Mouse (Mus musculus) hindbrain, embryonic 11.5 days (tissue): Measurements from ENCODE around the gene Slc12a8. TPM values are rescaled to one million over a fixed set of nuclear protein-coding genes. Genes with fewer than 3 reads are reported as not detected.

ENCODE experiments used
- ATAC-seq: fragments of 200-750 bp; cut with Nextera tagmentation; 2 replicates; pipeline ENCODE4 v1.8.0; 2017; ENCODE audit warnings: mild to moderate bottlenecking, moderate TSS enrichment, moderate library complexity; ENCODE audit not compliant: low FRiP score
- DNase-seq: peaks from one replicate; pipeline ENCODE4 v3.0.0-alpha.2; 2015; ENCODE audit warnings: low spot score
- H3K27ac ChIP-seq: fragments of 300-500 bp; sonication (generic); 2 replicates; pipeline ENCODE4 v1.5.1; 2014; ENCODE audit warnings: mild to moderate bottlenecking, low read depth, low read length
- H3K27me3 ChIP-seq: fragments of 300-500 bp; sonication (generic); 2 replicates; pipeline ENCODE4 v1.6.1; 2014; ENCODE audit warnings: mild to moderate bottlenecking, low read length, moderate library complexity, mixed read lengths; ENCODE audit not compliant: control insufficient read depth, insufficient read depth
- H3K36me3 ChIP-seq: fragments of 300-500 bp; sonication (generic); 2 replicates; pipeline ENCODE4 v1.6.1; 2014; ENCODE audit warnings: mild to moderate bottlenecking, low read length, moderate library complexity, mixed read lengths; ENCODE audit not compliant: control insufficient read depth, insufficient read depth
- H3K4me1 ChIP-seq: fragments of 300-500 bp; sonication (generic); replicated peaks from 2 replicates; pipeline ENCODE4 v1.6.1; 2014; ENCODE audit warnings: low read length, mixed read lengths; ENCODE audit not compliant: control insufficient read depth, insufficient read depth
- H3K4me2 ChIP-seq: fragments of 300-500 bp; sonication (generic); replicated peaks from 2 replicates; pipeline ENCODE4 v1.6.1; 2014; ENCODE audit warnings: mild to moderate bottlenecking, low read depth, low read length
- H3K4me3 ChIP-seq: fragments of 300-500 bp; sonication (generic); 2 replicates; pipeline ENCODE4 v1.5.1; 2014; ENCODE audit warnings: low read depth, low read length
- H3K9ac ChIP-seq: fragments of 300-500 bp; sonication (generic); 2 replicates; pipeline ENCODE4 v1.6.1; 2014; ENCODE audit warnings: low read depth, low read length
- H3K9me3 ChIP-seq: fragments of 300-500 bp; sonication (generic); 2 replicates; pipeline ENCODE4 v1.6.1; 2016; ENCODE audit warnings: low read length; ENCODE audit not compliant: control insufficient read depth
- WGBS: fragments of 180-500 bp; shearing (Covaris S2); extraction: QIAGEN DNeasy Blood & Tissue Kit; methylation state at CpG from one replicate; pipeline ENCODE4 v1.1.7; 2014; 5-methylcytosine and 5-hydroxymethylcytosine counted together
- polyA plus RNA-seq: library from polyadenylated mRNA; unstranded; fragments of >200 nt; fragmentation: Nextera tagmentation; extraction: Ambion mirVana; gene quantifications from 2 replicates; pipeline ENCODE4 v1.2.1, GENCODE M21; 2014

The Slc12a8 gene
- polyA plus RNA-seq, 1 experiment from 2014 or later = 1.2 TPM

DNA sequence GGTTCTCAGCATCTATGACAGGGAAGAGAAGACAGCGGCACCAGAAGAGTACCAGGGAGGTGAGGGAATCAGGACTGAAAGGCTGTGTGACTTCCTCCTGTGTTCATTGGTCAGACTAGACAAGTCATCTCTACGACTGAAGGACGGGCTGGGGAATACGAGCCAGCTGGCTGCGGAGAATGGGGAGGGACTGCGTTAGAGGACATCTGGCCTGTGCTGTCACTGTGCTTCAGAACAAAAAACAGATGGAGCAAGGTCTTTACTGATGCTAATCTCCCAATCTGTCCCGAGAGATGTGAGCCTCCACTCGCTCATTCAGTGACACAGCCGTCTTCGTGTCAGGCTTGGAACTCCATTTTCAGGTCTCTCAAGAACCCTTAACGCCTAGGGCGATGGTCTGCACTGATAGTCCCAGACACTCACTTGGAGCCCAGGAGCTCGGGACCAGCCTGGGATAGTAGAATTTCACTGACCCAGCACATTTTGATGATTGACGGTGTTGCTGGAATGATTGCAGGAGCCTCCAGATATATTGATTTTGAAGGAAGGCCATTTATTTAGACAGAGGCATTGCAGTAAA is 156.5 kb downstream of the Slc12a8 start:
- Histone ChIP-seq H3K36me3 (no peaks in the 10 kb centered on the region), H3K9ac (no peak overlapping the region), H3K4me2 (no peak overlapping the region), H3K4me3 (no peak overlapping the region), H3K27me3 (no peaks in the 10 kb centered on the region), H3K27ac (peak overlapping the region; percentile 39; the same call in 1 of the 2 replicates), H3K9me3 (no peaks in the 10 kb centered on the region), H3K4me1 (no peaks in the 10 kb centered on the region)
- peak; percentile 46 for DNase-seq
- whole genome bisulfite sequencing = 51% methylated on average over 14 of the region's 14 CpGs
- ATAC-seq = peak; percentile 77

DNA sequence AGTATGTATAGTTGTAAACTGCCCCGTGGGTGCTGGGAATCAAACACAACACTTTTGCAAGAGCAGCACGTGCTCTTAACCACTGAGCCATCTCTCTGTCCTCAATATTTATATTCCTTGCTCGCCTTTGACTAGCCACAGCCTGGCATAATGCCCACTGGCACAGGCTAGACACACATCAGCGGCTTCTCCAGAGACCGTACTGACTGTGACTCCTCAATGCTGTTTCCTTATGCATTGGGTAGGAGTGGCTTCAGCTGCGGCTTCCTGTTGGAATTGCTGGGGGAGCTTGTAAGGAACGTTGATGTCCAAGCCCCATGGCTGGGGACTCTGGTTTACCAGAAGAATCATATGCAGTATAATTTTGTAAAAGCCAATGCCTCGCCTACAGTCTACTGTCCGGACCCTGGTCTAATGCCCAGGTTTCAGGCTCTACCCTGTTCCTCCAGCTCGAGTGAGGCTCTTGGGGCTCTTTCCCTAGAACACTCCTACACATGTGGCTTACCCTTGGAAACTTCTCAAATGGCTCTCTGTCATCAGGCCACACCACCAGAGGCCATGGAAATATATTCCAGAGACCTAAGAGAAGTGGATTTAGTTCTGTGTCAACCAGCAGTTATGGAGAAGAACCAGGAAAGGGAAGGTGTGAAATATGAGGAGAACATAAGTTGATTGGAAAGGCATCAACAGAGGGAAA is 158.2 kb downstream of the Slc12a8 start:
- H3K27me3 ChIP-seq = no peaks in the 10 kb centered on the region
- ATAC-seq = no peak
- no peaks in the 10 kb centered on the region for H3K4me1 ChIP-seq
- no peaks in the 10 kb centered on the region for H3K36me3 ChIP-seq
- no peaks in the 10 kb centered on the region for H3K9me3 ChIP-seq
- H3K4me3 ChIP-seq = no peak overlapping the region
- H3K27ac ChIP-seq = no peak overlapping the region
- DNase-seq = no peak
- no peak overlapping the region for H3K4me2 ChIP-seq
- H3K9ac ChIP-seq = no peak overlapping the region
- WGBS = 89% methylated on average over 10 of the region's 10 CpGs

- no peak overlapping the region for H3K4me2 ChIP-seq
- H3K27me3 ChIP-seq = no peaks in the 10 kb centered on the region
- DNase-seq (no peak), ATAC-seq (no peak)
- no peaks in the 10 kb centered on the region for H3K36me3 ChIP-seq
- no peak overlapping the region for H3K4me3 ChIP-seq
- no peaks in the 10 kb centered on the region for H3K9me3 ChIP-seq
- no peak overlapping the region for H3K9ac ChIP-seq
- WGBS = 76% methylated on average over 3 of the region's 3 CpGs
- no peak overlapping the region for H3K27ac ChIP-seq
- H3K4me1 ChIP-seq = no peaks in the 10 kb centered on the region
Observed at GRCm38 (mm10) chr16:33675848-33676184, 158.7 kb downstream of the Slc12a8 start.

GRCm38 (mm10) chr16:33676347-33677312 is 159.5 kb downstream of the Slc12a8 start:
- H3K9me3 ChIP-seq = no peaks in the 10 kb centered on the region
- ATAC-seq (no peak), DNase-seq (no peak)
- WGBS = 79% methylated on average over 7 of the region's 7 CpGs
- no peak overlapping the region for H3K9ac ChIP-seq
- H3K27ac ChIP-seq = no peak overlapping the region
- no peaks in the 10 kb centered on the region for H3K4me1 ChIP-seq
- H3K27me3 ChIP-seq = no peaks in the 10 kb centered on the region
- no peak overlapping the region for H3K4me3 ChIP-seq
- no peaks in the 10 kb centered on the region for H3K36me3 ChIP-seq
- no peak overlapping the region for H3K4me2 ChIP-seq

GRCm38 (mm10) chr16:33677313-33677690 is 160.2 kb downstream of the Slc12a8 start:
- no peaks in the 10 kb centered on the region for H3K27me3 ChIP-seq
- H3K27ac ChIP-seq = no peak overlapping the region
- no peak overlapping the region for H3K4me2 ChIP-seq
- no peak overlapping the region for H3K4me3 ChIP-seq
- ATAC-seq (no peak), DNase-seq (no peak)
- no peaks in the 10 kb centered on the region for H3K36me3 ChIP-seq
- no peaks in the 10 kb centered on the region for H3K4me1 ChIP-seq
- no peaks in the 10 kb centered on the region for H3K9me3 ChIP-seq
- no peak overlapping the region for H3K9ac ChIP-seq
- 93% methylated on average over 7 of the region's 7 CpGs for WGBS

GRCm38 (mm10) chr16:33677901-33678300 is 160.8 kb downstream of the Slc12a8 start:
- H3K27me3 ChIP-seq = no peaks in the 10 kb centered on the region
- ATAC-seq (no peak), DNase-seq (no peak)
- WGBS = 89% methylated on average over 5 of the region's 5 CpGs
- H3K27ac ChIP-seq = no peak overlapping the region
- no peak overlapping the region for H3K4me3 ChIP-seq
- H3K9me3 ChIP-seq = no peaks in the 10 kb centered on the region
- H3K4me1 ChIP-seq = no peaks in the 10 kb centered on the region
- H3K4me2 ChIP-seq = no peak overlapping the region
- H3K36me3 ChIP-seq = no peaks in the 10 kb centered on the region
- H3K9ac ChIP-seq = no peak overlapping the region

DNA sequence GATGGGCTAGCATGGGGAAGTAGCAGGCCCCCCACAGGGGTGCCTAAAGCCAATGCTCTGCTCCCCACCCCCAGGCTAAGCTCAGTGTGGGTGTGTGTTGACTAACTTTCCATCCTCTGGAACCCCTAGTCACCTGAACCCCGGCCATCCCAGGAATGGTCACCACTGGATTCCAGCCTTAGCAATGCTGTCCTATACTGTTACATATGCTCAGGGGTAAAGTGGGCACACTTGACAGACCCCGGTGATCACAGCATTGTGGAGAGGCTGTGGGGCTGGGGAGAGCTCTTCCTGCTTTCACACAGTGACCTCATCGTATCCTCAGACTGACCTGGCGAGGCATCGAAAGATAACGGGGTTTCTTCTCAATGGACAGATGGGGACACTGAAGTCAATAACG is 163.1 kb downstream of the Slc12a8 start:
- H3K36me3 ChIP-seq = no peaks in the 10 kb centered on the region

GRCm38 (mm10) chr16:33680816-33681215 is 163.7 kb downstream of the Slc12a8 start:
- 65% methylated on average over 10 of the region's 10 CpGs for WGBS
- no peak for ATAC-seq
- Histone ChIP-seq H3K27me3 (no peaks in the 10 kb centered on the region), H3K27ac (no peak overlapping the region), H3K4me1 (0 out of 2 replicates have a peak, but pooled peaks cover under 1% of the 10 kb centered on the region), H3K36me3 (no peaks in the 10 kb centered on the region), H3K9ac (no peak overlapping the region), H3K4me2 (no peak overlapping the region), H3K4me3 (no peak overlapping the region), H3K9me3 (no peaks in the 10 kb centered on the region)
- DNase-seq = no peak

More for the DNA sequence above, 163.1 kb downstream of the Slc12a8 start:
- Histone ChIP-seq H3K27ac (no peak overlapping the region), H3K4me1 (no peaks in the 10 kb centered on the region), H3K4me2 (no peak overlapping the region), H3K9me3 (no peaks in the 10 kb centered on the region), H3K27me3 (no peaks in the 10 kb centered on the region), H3K9ac (no peak overlapping the region), H3K4me3 (no peak overlapping the region)
- 85% methylated on average over 7 of the region's 7 CpGs for WGBS
- DNase-seq (no peak), ATAC-seq (no peak)
